ENCODE assay signal across 8 mouse cellular contexts in genomic region chr11:85841980-85842379, GRCm38 (mm10). TPM values are rescaled to one million over a fixed set of nuclear protein-coding genes. Genes with fewer than 3 reads are reported as not detected.
DNase-seq lines count a peak whose midpoint lies in the region; ATAC-seq and TF ChIP-seq lines count a peak whose summit lies in the region.

No protein-coding gene starts in this region.

- H3K27me3 ChIP-seq in limb, embryonic 12.5 days: peaks cover 76% of the 10 kb centered on the region
- H3K27me3 ChIP-seq in midbrain, embryonic 14.5 days (ENCODE audit: control insufficient read depth, insufficient read depth, low read length): peaks cover 88% of the 10 kb centered on the region
- peaks cover 5% of the 10 kb centered on the region; the same call in 1 of the 2 replicates for H3K27me3 ChIP-seq in stomach, postnatal 0 days (ENCODE audit: control insufficient read depth, insufficient read depth, low read length)

- DNase-seq in CD4-positive helper T cell, adult 2 months (ENCODE audit: low read depth, low spot score): peak; percentile 64
- peak; percentile 27 for DNase-seq in MEL-GATA-1-ER (ENCODE audit: extremely low read depth, low read depth)
- DNase-seq in heart, postnatal 36 days: peak; percentile 78 to 80
- peak; percentile 87 for DNase-seq in midbrain, embryonic 14.5 days
- peak; percentile 72 for DNase-seq in stomach, postnatal 0 days (ENCODE audit: low spot score)
- no peak for DNase-seq in frontal cortex, postnatal 14 days (ENCODE audit: low spot score in 2 of 2)

- peak overlapping the region; percentile 83 for H3K4me2 ChIP-seq in limb, embryonic 12.5 days
- H3K4me2 ChIP-seq in midbrain, embryonic 14.5 days (ENCODE audit: low read length): peak overlapping the region; percentile 58
- peak overlapping the region; percentile 85 for H3K4me2 ChIP-seq in stomach, postnatal 0 days (replicated peaks; ENCODE audit: low read depth)

- H3K4me1 ChIP-seq in limb, embryonic 12.5 days (replicated peaks): peaks cover 53% of the 10 kb centered on the region
- H3K4me1 ChIP-seq in midbrain, embryonic 14.5 days (ENCODE audit: control insufficient read depth, insufficient read depth, low read length): peaks cover 13% of the 10 kb centered on the region; the same call in 1 of the 2 replicates
- peaks cover 4% of the 10 kb centered on the region; the same call in 1 of the 2 replicates for H3K4me1 ChIP-seq in stomach, postnatal 0 days (replicated peaks; ENCODE audit: control insufficient read depth, insufficient read depth)

- peak overlapping the region; percentile 66 for H3K4me3 ChIP-seq in limb, embryonic 12.5 days (replicated peaks)
- peak overlapping the region; percentile 31 for H3K4me3 ChIP-seq in midbrain, embryonic 14.5 days (replicated peaks; ENCODE audit: low read depth, low read length)
- H3K4me3 ChIP-seq in stomach, postnatal 0 days (ENCODE audit: low read depth, low read length): peak overlapping the region; percentile 36

- intact Hi-C loops in heart, postnatal 36 days (cut with DNase I): loop anchor here (1.0 to 5.0 kb wide), 3 partner anchors 325 to 460 kb away; no protein-coding TSS in a partner anchor

- ATAC-seq in erythroblast, adult 5-6 weeks (replicated peaks; ENCODE audit: low FRiP score, poor library complexity, severe bottlenecking): 0 out of 2 replicates have a peak, but pooled peaks have one; percentile 50
- peak; percentile 28 for ATAC-seq in limb, embryonic 12.5 days (ENCODE audit: insufficient number of reproducible peaks, insufficient read depth, low FRiP score, low TSS enrichment, low read depth)
- ATAC-seq in midbrain, embryonic 14.5 days (ENCODE audit: low FRiP score, low TSS enrichment): peak; percentile 62
- ATAC-seq in stomach, postnatal 0 days (ENCODE audit: low FRiP score, low TSS enrichment): peak; percentile 14; the same call in 1 of the 2 replicates

- TF ChIP-seq CTCF in stomach, postnatal 0 days (IDR thresholded peaks at IDR 0.05; ENCODE audit: low read depth): peak; percentile 79

- H3K36me3 ChIP-seq in limb, embryonic 12.5 days: peaks cover 14% of the 10 kb centered on the region; the same call in 1 of the 2 replicates
- H3K36me3 ChIP-seq in midbrain, embryonic 14.5 days (ENCODE audit: control insufficient read depth, insufficient read depth, low read length): no peaks in the 10 kb centered on the region
- peaks cover 7% of the 10 kb centered on the region; the same call in 1 of the 2 replicates for H3K36me3 ChIP-seq in stomach, postnatal 0 days (ENCODE audit: control insufficient read depth, insufficient read depth, low read length)

- TF ChIP-seq EP300 in stomach, postnatal 0 days (optimal IDR thresholded peaks at IDR 0.05): no peak

- H3K27ac ChIP-seq in limb, embryonic 12.5 days: peak overlapping the region; percentile 84
- H3K27ac ChIP-seq in midbrain, embryonic 14.5 days (replicated peaks; ENCODE audit: low read depth, low read length): no peak overlapping the region
- peak overlapping the region; percentile 63 for H3K27ac ChIP-seq in stomach, postnatal 0 days (replicated peaks)

- WGBS in limb, embryonic 12.5 days: under 1% methylated on average over 32 of the region's 32 CpGs
- WGBS in midbrain, embryonic 14.5 days: 0% methylated on average over 25 of the region's 32 CpGs
- 2% methylated on average over 30 of the region's 32 CpGs for WGBS in stomach, postnatal 0 days

- H3K9me3 ChIP-seq in limb, embryonic 12.5 days: no peaks in the 10 kb centered on the region
- no peaks in the 10 kb centered on the region for H3K9me3 ChIP-seq in midbrain, embryonic 14.5 days (ENCODE audit: control insufficient read depth, low read length)
- no peaks in the 10 kb centered on the region for H3K9me3 ChIP-seq in stomach, postnatal 0 days (ENCODE audit: control insufficient read depth, low read length)

- peak overlapping the region; percentile 56 for H3K9ac ChIP-seq in limb, embryonic 12.5 days (replicated peaks)
- H3K9ac ChIP-seq in midbrain, embryonic 14.5 days (replicated peaks; ENCODE audit: low read length): 0 out of 2 replicates have a peak overlapping the region, but pooled peaks have one; percentile 23
- peak overlapping the region; percentile 53 for H3K9ac ChIP-seq in stomach, postnatal 0 days (ENCODE audit: low read length)

RNA-seq across cellular contexts. Expression of gene Gm11444, which starts 8.2 kb away (rescaled TPM):
- not detected in 2 replicates for total RNA-seq in erythroblast, adult 5-6 weeks (2015; ENCODE audit: low replicate concordance)
- total RNA-seq in erythroblast, adult 5-6 weeks (2017; ENCODE audit: low replicate concordance): not detected in 2 replicates
- total RNA-seq in heart, postnatal 36 days (2021): not detected
- not detected in 2 replicates for polyA plus RNA-seq in limb, embryonic 12.5 days (2016; fragmentation: Nextera tagmentation; extraction: Ambion mirVana)
- not detected in 2 replicates for polyA plus RNA-seq in midbrain, embryonic 14.5 days (2014; fragmentation: Nextera tagmentation; extraction: Ambion mirVana)
- polyA plus RNA-seq in stomach, postnatal 0 days (2015; fragmentation: Nextera tagmentation; extraction: Ambion mirVana): 0.18 TPM in 1 of 2 replicates, not detected in the other

RNA-seq across cellular contexts. Expression of gene Tbx2, which starts 9.6 kb away (rescaled TPM):
- 0.38 TPM in 1 of 2 replicates, not detected in the other for total RNA-seq in erythroblast, adult 5-6 weeks (2015; ENCODE audit: low replicate concordance)
- 0.42 and 0.85 TPM in 2 replicates for total RNA-seq in erythroblast, adult 5-6 weeks (2017; ENCODE audit: low replicate concordance)
- 1 to 10 TPM; 6.2 to 6.9 TPM for total RNA-seq in heart, postnatal 36 days (2021)
- polyA plus RNA-seq in limb, embryonic 12.5 days (2016; fragmentation: Nextera tagmentation; extraction: Ambion mirVana): 7.9 and 10.0 TPM in 2 replicates
- 0.69 and 0.83 TPM in 2 replicates for polyA plus RNA-seq in midbrain, embryonic 14.5 days (2014; fragmentation: Nextera tagmentation; extraction: Ambion mirVana)
- polyA plus RNA-seq in stomach, postnatal 0 days (2015; fragmentation: Nextera tagmentation; extraction: Ambion mirVana): 5.2 and 6.9 TPM in 2 replicates

RNA-seq across cellular contexts. Expression of gene Tbx4, which starts 44.2 kb away (rescaled TPM):
- total RNA-seq in erythroblast, adult 5-6 weeks (2015; ENCODE audit: low replicate concordance): not detected in 2 replicates
- not detected in 2 replicates for total RNA-seq in erythroblast, adult 5-6 weeks (2017; ENCODE audit: low replicate concordance)
- not detected for total RNA-seq in heart, postnatal 36 days (2021)
- polyA plus RNA-seq in limb, embryonic 12.5 days (2016; fragmentation: Nextera tagmentation; extraction: Ambion mirVana): 39.2 and 44.0 TPM in 2 replicates
- 0.21 and 0.22 TPM in 2 replicates for polyA plus RNA-seq in midbrain, embryonic 14.5 days (2014; fragmentation: Nextera tagmentation; extraction: Ambion mirVana)
- polyA plus RNA-seq in stomach, postnatal 0 days (2015; fragmentation: Nextera tagmentation; extraction: Ambion mirVana): 0.04 and 0.05 TPM in 2 replicates

Comparison
In these comparisons a context has a peak if more than half of its experiments do, and no peak if none do; other contexts are left out.
1. DNase-seq: peak in CD4-positive helper T cell, adult 2 months (single experiment), MEL-GATA-1-ER (single experiment), heart, postnatal 36 days (2 of 2), midbrain, embryonic 14.5 days (single experiment) and stomach, postnatal 0 days (single experiment); none in frontal cortex, postnatal 14 days (0 of 2).
2. RNA of gene Tbx4, which starts 44.2 kb away (polyA plus RNA-seq): 39.2 to 44.0 TPM in limb, embryonic 12.5 days; 0.21 to 0.22 TPM in midbrain, embryonic 14.5 days and 0.04 to 0.05 TPM in stomach, postnatal 0 days; every median in the first group is over 10 times any median in the second.
3. Peak in every context shown above with its lines, with median percentiles within 50 percentile points of each other: ATAC-seq, H3K4me2 ChIP-seq, H3K4me3 ChIP-seq and H3K9ac ChIP-seq.